Mouse (Mus musculus) brown adipose tissue, adult 24 weeks (tissue): ENCODE data around the gene Fbxo45. TPM values are rescaled to one million over a fixed set of nuclear protein-coding genes. Genes with fewer than 3 reads are reported as not detected.

ENCODE experiments used
- polyA plus RNA-seq: library from polyadenylated mRNA; stranded (reverse); fragments of >200 nt; gene quantifications from 2 replicates; pipeline ENCODE4 v1.2.4, GENCODE M21; 2012; ENCODE audit not compliant: missing spikeins, insufficient read depth, insufficient read length

Gene Fbxo45
- polyA plus RNA-seq, 1 experiment, result 6.5 TPM

Other genes starting within 250 kb of the Fbxo45 start
- gene Senp5, start 243.9 kb downstream of the Fbxo45 start, polyA plus RNA-seq, result 8.1 and 10.8 TPM in 2 replicates
- gene Pak2, start 167.8 kb downstream of the Fbxo45 start, polyA plus RNA-seq, result 23.1 and 24.3 TPM in 2 replicates
- 25.2 and 38.3 TPM in 2 replicates for gene Pigx, start 147.4 kb downstream of the Fbxo45 start, polyA plus RNA-seq
- gene Cep19, start 147.4 kb downstream of the Fbxo45 start, polyA plus RNA-seq, result 13.5 and 14.1 TPM in 2 replicates
- 3.3 and 6.0 TPM in 2 replicates for gene Nrros, start 81.6 kb downstream of the Fbxo45 start, polyA plus RNA-seq
- not detected in 2 replicates for gene Bex6, start 67.3 kb downstream of the Fbxo45 start, polyA plus RNA-seq
- gene Wdr53, start 69 bp upstream of the Fbxo45 start, polyA plus RNA-seq, result 13.5 and 14.7 TPM in 2 replicates
- gene Smco1, start 24.3 kb upstream of the Fbxo45 start, polyA plus RNA-seq, result 2.2 TPM in 1 of 2 replicates, not detected in the other
- 7.3 and 8.4 TPM in 2 replicates for gene Rnf168, start 30.3 kb upstream of the Fbxo45 start, polyA plus RNA-seq
- gene Ubxn7, start 85.1 kb upstream of the Fbxo45 start, polyA plus RNA-seq, result 7.3 and 10.7 TPM in 2 replicates
- not detected in 2 replicates for gene Tm4sf19, start 153.3 kb upstream of the Fbxo45 start, polyA plus RNA-seq
- gene Tctex1d2, start 172.5 kb upstream of the Fbxo45 start, polyA plus RNA-seq, result 8.8 and 12.4 TPM in 2 replicates
- 46.6 and 46.8 TPM in 2 replicates for gene Pcyt1a, start 183.8 kb upstream of the Fbxo45 start, polyA plus RNA-seq
- gene Slc51a, start 240.7 kb upstream of the Fbxo45 start, polyA plus RNA-seq, result not detected in 2 replicates
- not detected in 2 replicates for gene Zdhhc19, start 249.1 kb upstream of the Fbxo45 start, polyA plus RNA-seq